Mouse (Mus musculus): Measurements from ENCODE around the gene Fgfr2. TPM values are rescaled to one million over a fixed set of nuclear protein-coding genes. Genes with fewer than 3 reads are reported as not detected.
"Not testable (repeated sequence)": the region's sequence is repeated elsewhere in the genome, so short reads cannot be mapped to it uniquely, and the experiment has no call there.

Fgfr2 gene
- polyA plus RNA-seq, 1 experiment, result 1.7 TPM

DNA sequence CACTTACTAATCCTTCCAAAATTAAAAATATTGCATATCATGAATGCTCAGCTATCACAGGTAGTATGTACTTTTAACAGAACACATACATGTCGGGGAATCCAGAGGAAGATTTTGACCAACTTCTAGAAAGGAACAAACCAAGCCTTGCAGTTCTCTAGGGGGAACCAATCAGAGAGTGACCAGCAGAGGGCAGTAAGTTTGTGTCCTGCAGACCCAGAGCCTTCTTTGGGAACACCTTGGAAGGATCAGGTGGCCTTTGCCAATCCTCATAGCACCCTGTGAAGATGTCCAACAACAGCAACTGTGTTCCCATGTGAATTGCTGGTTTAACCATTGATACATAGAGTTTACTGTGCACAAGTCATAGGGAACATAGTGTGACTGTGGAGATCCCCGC is 2060.6 kb downstream of the Fgfr2 start:
- Histone ChIP-seq H3ac (ENCODE audit: control insufficient read depth, insufficient read length, low read depth) (no peak overlapping the region), H3K27me3 (ENCODE audit: control insufficient read depth, insufficient read depth, insufficient read length) (no peaks in the 10 kb centered on the region), H3K36me3 (ENCODE audit: control insufficient read depth, insufficient read depth) (no peaks in the 10 kb centered on the region), H3K79me2 (ENCODE audit: control insufficient read depth, insufficient read depth) (no peaks in the 10 kb centered on the region), H3K79me3 (ENCODE audit: low read depth) (no peaks in the 10 kb centered on the region), H3K4me3 (ENCODE audit: insufficient read depth, poor library complexity, severe bottlenecking) (no peak overlapping the region)
- no peak for TF ChIP-seq MYOG (IDR thresholded peaks at IDR 0.05; ENCODE audit: control insufficient read depth, extremely low read depth, insufficient read length)
- no peak for TF ChIP-seq MYOD1 (IDR thresholded peaks at IDR 0.05; ENCODE audit: control insufficient read depth, insufficient read length, low read depth)
- TF ChIP-seq MAX (IDR thresholded peaks at IDR 0.05), result no peak
- no peak for TF ChIP-seq CEBPB (IDR thresholded peaks at IDR 0.05; ENCODE audit: low read depth)
- TF ChIP-seq FOSL1 (IDR thresholded peaks at IDR 0.05; ENCODE audit: insufficient read depth, low read length, poor library complexity, severe bottlenecking), result no peak
- no peak for TF ChIP-seq USF1 (IDR thresholded peaks at IDR 0.05; ENCODE audit: low read depth)
- no peak for TF ChIP-seq CTCF (IDR thresholded peaks at IDR 0.05; ENCODE audit: control insufficient read depth, insufficient read depth, insufficient read length)

DNA sequence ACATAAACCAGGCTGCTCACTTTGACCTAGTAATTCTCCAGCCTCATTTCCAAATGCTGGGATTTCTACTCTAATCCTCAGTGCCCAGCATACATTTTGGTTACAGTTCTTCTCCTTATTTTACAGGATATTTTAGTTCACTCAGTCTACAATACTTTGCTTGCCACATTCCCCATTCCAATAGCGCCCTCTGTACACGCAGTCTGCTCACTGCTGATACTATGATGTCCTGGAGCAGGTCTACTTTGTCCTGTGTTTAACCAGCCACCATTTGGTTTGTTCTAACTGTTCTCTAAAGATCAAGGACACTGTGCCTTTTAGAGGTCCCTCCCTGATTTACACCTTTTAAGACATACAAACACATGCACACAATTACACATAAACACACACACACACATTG is 2063.3 kb downstream of the Fgfr2 start:
- H3K4me3 ChIP-seq (ENCODE audit: insufficient read depth, poor library complexity, severe bottlenecking); H3ac ChIP-seq (ENCODE audit: control insufficient read depth, insufficient read length, low read depth); H3K79me2 ChIP-seq (ENCODE audit: control insufficient read depth, insufficient read depth); H3K79me3 ChIP-seq (ENCODE audit: low read depth); H3K36me3 ChIP-seq (ENCODE audit: control insufficient read depth, insufficient read depth); H3K27me3 ChIP-seq (ENCODE audit: control insufficient read depth, insufficient read depth, insufficient read length): not testable (repeated sequence)

DNA sequence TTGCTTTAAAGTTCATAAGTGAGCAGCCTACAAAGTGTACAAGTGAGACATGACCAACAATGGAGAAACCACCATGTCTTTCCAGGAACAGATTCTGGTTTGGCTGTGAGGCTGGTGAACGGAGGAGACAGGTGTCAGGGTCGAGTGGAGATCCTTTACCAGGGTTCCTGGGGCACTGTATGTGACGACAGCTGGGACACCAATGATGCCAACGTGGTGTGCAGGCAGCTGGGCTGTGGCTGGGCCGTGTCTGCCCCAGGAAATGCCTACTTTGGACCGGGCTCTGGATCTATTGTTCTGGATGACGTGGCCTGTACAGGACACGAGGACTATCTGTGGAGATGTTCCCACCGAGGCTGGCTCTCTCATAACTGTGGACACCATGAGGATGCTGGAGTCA is 2065.2 kb downstream of the Fgfr2 start:
- not testable (repeated sequence) for H3K27me3 ChIP-seq (ENCODE audit: control insufficient read depth, insufficient read depth, insufficient read length); H3K79me3 ChIP-seq (ENCODE audit: low read depth); H3K79me2 ChIP-seq (ENCODE audit: control insufficient read depth, insufficient read depth); H3K36me3 ChIP-seq (ENCODE audit: control insufficient read depth, insufficient read depth); H3ac ChIP-seq (ENCODE audit: control insufficient read depth, insufficient read length, low read depth); H3K4me3 ChIP-seq (ENCODE audit: insufficient read depth, poor library complexity, severe bottlenecking)

DNA sequence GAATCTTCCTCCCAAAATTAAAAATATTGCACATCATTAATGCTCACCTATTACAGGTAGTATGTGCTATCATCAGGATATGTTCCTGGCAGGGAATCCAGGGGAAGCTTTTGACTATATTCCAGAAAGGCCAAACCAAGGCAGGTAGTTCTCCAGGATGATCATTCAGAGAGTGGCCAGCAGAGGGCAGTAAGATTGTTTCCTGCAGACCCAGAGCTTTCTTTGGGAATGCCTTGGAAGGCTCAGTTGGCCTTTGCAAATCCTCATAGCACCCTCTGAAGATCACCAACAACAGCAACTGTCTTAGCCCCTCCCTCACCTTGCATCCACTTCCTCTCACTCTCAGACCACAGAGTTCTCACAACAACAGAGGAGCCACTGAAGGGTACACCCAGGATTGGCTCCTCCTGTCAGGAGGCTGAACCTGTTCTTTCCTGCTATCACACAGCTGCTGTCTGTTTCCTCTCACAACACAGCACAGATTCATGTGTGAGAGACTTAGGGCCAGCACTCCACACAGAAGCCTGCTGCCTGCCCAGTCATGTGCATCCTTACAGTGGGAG is 2068.3 kb downstream of the Fgfr2 start:
- Histone ChIP-seq H3K79me2 (ENCODE audit: control insufficient read depth, insufficient read depth) (no peaks in the 10 kb centered on the region), H3K79me3 (ENCODE audit: low read depth) (no peaks in the 10 kb centered on the region), H3K27me3 (ENCODE audit: control insufficient read depth, insufficient read depth, insufficient read length) (no peaks in the 10 kb centered on the region), H3ac (ENCODE audit: control insufficient read depth, insufficient read length, low read depth) (no peak overlapping the region), H3K4me3 (ENCODE audit: insufficient read depth, poor library complexity, severe bottlenecking) (no peak overlapping the region), H3K36me3 (ENCODE audit: control insufficient read depth, insufficient read depth) (no peaks in the 10 kb centered on the region)
- TF ChIP-seq MAX (IDR thresholded peaks at IDR 0.05) (no peak), USF1 (IDR thresholded peaks at IDR 0.05; ENCODE audit: low read depth) (no peak), MYOG (IDR thresholded peaks at IDR 0.05; ENCODE audit: control insufficient read depth, extremely low read depth, insufficient read length) (no peak), CTCF (IDR thresholded peaks at IDR 0.05; ENCODE audit: control insufficient read depth, insufficient read depth, insufficient read length) (peak; percentile 21), CEBPB (IDR thresholded peaks at IDR 0.05; ENCODE audit: low read depth) (no peak)

DNA sequence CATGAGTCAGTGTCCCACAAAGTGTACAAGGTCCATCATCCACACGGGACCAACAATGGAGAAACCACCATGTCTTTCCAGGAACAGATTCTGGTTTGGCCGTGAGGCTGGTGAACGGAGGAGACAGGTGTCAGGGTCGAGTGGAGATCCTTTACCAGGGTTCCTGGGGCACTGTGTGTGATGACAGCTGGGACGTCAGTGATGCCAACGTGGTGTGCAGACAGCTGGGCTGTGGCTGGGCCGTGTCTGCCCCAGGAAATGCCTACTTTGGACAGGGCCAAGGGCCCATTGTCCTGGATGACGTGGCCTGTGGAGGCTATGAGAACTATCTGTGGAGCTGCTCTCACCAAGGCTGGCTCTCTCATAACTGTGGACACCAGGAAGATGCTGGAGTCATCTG is 2073.3 kb downstream of the Fgfr2 start:
- not testable (repeated sequence) for H3K79me2 ChIP-seq (ENCODE audit: control insufficient read depth, insufficient read depth); H3K27me3 ChIP-seq (ENCODE audit: control insufficient read depth, insufficient read depth, insufficient read length); H3ac ChIP-seq (ENCODE audit: control insufficient read depth, insufficient read length, low read depth); H3K4me3 ChIP-seq (ENCODE audit: insufficient read depth, poor library complexity, severe bottlenecking); H3K36me3 ChIP-seq (ENCODE audit: control insufficient read depth, insufficient read depth); H3K79me3 ChIP-seq (ENCODE audit: low read depth)

DNA sequence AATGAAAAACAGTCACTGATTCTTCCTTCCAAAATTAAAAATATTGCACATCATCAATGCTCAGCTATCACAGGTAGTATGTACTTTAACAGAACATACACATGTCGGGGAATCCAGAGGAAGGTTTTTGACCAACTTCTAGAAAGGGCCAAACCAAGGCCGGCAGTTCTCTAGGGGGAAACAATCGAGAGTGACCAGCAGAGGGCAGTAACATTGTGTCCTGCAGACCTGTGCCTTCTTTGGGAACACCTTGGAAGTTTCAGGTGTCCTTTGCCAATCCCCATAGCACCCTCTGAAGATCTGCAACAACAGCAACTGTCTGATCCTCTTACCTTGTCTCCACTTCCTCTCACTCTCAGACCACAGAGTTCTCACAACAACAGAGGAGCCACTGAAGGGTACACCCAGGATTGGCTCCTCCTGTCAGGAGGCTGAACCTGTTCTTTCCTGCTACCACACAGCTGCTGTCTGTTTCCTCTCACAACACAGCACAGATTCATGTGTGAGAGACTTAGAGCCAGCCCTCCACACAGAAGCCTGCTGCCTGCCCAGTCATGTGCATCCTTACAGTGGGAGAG is 2077.8 kb downstream of the Fgfr2 start:
- TF ChIP-seq CTCF (IDR thresholded peaks at IDR 0.05; ENCODE audit: control insufficient read depth, insufficient read depth, insufficient read length), result peak; percentile 12
- not testable (repeated sequence) for H3K36me3 ChIP-seq (ENCODE audit: control insufficient read depth, insufficient read depth)

DNA sequence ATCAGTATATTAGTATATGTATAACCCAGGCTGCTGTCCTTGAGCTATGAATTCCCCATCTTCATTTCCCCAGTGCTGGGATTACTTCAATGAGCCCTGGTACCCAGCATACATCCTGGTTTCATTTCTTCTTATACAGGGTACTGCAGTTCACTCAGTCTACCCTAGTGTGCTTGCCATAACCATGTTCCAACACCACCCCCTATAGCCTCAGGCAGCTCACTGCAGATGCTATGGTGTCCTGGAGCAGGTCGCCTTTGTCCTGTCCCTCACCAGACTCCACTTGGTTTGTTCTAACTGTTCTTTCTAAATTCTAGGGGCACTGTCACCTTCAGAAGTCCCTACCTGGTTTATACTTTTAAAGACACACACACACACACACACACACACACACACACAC is 2080.5 kb downstream of the Fgfr2 start:
- Histone ChIP-seq H3K36me3 (ENCODE audit: control insufficient read depth, insufficient read depth) (no peaks in the 10 kb centered on the region), H3K4me3 (ENCODE audit: insufficient read depth, poor library complexity, severe bottlenecking) (no peak overlapping the region), H3K27me3 (ENCODE audit: control insufficient read depth, insufficient read depth, insufficient read length) (no peaks in the 10 kb centered on the region), H3K79me2 (ENCODE audit: control insufficient read depth, insufficient read depth) (no peaks in the 10 kb centered on the region), H3ac (ENCODE audit: control insufficient read depth, insufficient read length, low read depth) (no peak overlapping the region), H3K79me3 (ENCODE audit: low read depth) (no peaks in the 10 kb centered on the region)
- TF ChIP-seq FOSL1 (IDR thresholded peaks at IDR 0.05; ENCODE audit: insufficient read depth, low read length, poor library complexity, severe bottlenecking) (no peak), USF1 (IDR thresholded peaks at IDR 0.05; ENCODE audit: low read depth) (no peak), MAX (IDR thresholded peaks at IDR 0.05) (no peak), MYOD1 (IDR thresholded peaks at IDR 0.05; ENCODE audit: control insufficient read depth, insufficient read length, low read depth) (no peak), MYOG (IDR thresholded peaks at IDR 0.05; ENCODE audit: control insufficient read depth, extremely low read depth, insufficient read length) (no peak), CTCF (IDR thresholded peaks at IDR 0.05; ENCODE audit: control insufficient read depth, insufficient read depth, insufficient read length) (no peak), CEBPB (IDR thresholded peaks at IDR 0.05; ENCODE audit: low read depth) (no peak)

More for the DNA sequence above, 2077.8 kb downstream of the Fgfr2 start:
- H3ac ChIP-seq (ENCODE audit: control insufficient read depth, insufficient read length, low read depth); H3K79me2 ChIP-seq (ENCODE audit: control insufficient read depth, insufficient read depth); H3K27me3 ChIP-seq (ENCODE audit: control insufficient read depth, insufficient read depth, insufficient read length); H3K79me3 ChIP-seq (ENCODE audit: low read depth); H3K4me3 ChIP-seq (ENCODE audit: insufficient read depth, poor library complexity, severe bottlenecking): not testable (repeated sequence)

DNA sequence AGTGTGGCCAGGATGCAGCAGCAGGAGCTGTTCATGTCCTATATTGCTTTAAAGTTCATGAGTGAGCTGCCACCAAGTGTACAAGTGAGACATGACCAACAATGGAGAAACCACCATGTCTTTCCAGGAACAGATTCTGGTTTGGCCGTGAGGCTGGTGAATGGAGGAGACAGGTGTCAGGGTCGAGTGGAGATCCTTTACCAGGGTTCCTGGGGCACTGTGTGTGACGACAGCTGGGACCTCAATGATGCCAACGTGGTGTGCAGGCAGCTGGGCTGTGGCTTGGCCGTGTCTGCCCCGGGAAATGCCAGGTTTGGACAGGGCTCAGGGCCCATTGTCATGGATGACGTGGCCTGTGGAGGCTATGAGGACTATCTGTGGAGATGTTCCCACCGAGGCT is 2082.4 kb downstream of the Fgfr2 start:
- not testable (repeated sequence) for H3K79me2 ChIP-seq (ENCODE audit: control insufficient read depth, insufficient read depth); H3K4me3 ChIP-seq (ENCODE audit: insufficient read depth, poor library complexity, severe bottlenecking); H3ac ChIP-seq (ENCODE audit: control insufficient read depth, insufficient read length, low read depth); H3K79me3 ChIP-seq (ENCODE audit: low read depth); H3K36me3 ChIP-seq (ENCODE audit: control insufficient read depth, insufficient read depth); H3K27me3 ChIP-seq (ENCODE audit: control insufficient read depth, insufficient read depth, insufficient read length)
